Mouse (Mus musculus) ES-E14 (cell line): ENCODE results near the gene Znfx1. TPM values are rescaled to one million over a fixed set of nuclear protein-coding genes. Genes with fewer than 3 reads are reported as not detected.

Source experiments
- DNase-seq: peaks from one replicate; pipeline ENCODE4 v3.0.0-alpha.2; 2013; ENCODE audit warnings: low read depth, low spot score
- H3K27ac ChIP-seq: 2 replicates; pipeline ENCODE4 v1.5.1; 2012; ENCODE audit warnings: low read depth, mild to moderate bottlenecking, low read length, moderate library complexity, mixed read lengths; ENCODE audit not compliant: poor library complexity, insufficient read depth, severe bottlenecking
- H3K36me3 ChIP-seq: 2 replicates; pipeline ENCODE4 v1.6.1; 2012; ENCODE audit warnings: mild to moderate bottlenecking, low read length, moderate library complexity, mixed read lengths; ENCODE audit not compliant: control insufficient read depth, poor library complexity, insufficient read depth, severe bottlenecking
- H3K4me1 ChIP-seq, 2 experiments: fragments of 150-350 bp in 1 of 2; sonication (generic) in 1 of 2; 2 replicates each; pipeline ENCODE4 v1.6.1; 2012; ENCODE audit warnings: low read length in 2 of 2, mild to moderate bottlenecking in 1 of 2, mixed read lengths in 1 of 2; ENCODE audit not compliant: control insufficient read depth in 2 of 2, insufficient read depth in 2 of 2, poor library complexity in 1 of 2
- H3K4me3 ChIP-seq, 2 experiments: fragments of 150-350 bp in 1 of 2; sonication (generic) in 1 of 2; 2 replicates each; pipeline ENCODE4 v1.5.1; 2012; ENCODE audit warnings: low read length in 2 of 2, low read depth in 1 of 2, mild to moderate bottlenecking in 1 of 2, mixed read lengths in 1 of 2; ENCODE audit not compliant: insufficient read depth in 1 of 2, poor library complexity in 1 of 2, severe bottlenecking in 1 of 2
- H3K9ac ChIP-seq: 2 replicates; pipeline ENCODE4 v1.6.1; 2012; ENCODE audit warnings: low read depth, mild to moderate bottlenecking, low read length, mixed read lengths; ENCODE audit not compliant: poor library complexity, insufficient read depth, severe bottlenecking
- H3K9me3 ChIP-seq: fragments of 150-350 bp; sonication (generic); 2 replicates; pipeline ENCODE4 v1.6.1; 2012; ENCODE audit warnings: low read depth, mild to moderate bottlenecking, low read length; ENCODE audit not compliant: control insufficient read depth, insufficient read depth
- CHD2 ChIP-seq: IDR thresholded peaks from 2 replicates; pipeline ENCODE4 v1.6.1; 2014; ENCODE audit warnings: mild to moderate bottlenecking, low read depth, low read length, inconsistent platforms
- HCFC1 ChIP-seq: IDR thresholded peaks from 2 replicates; pipeline ENCODE4 v1.6.1; 2012; ENCODE audit warnings: low read length, inconsistent platforms, borderline replicate concordance; ENCODE audit not compliant: insufficient read depth
- MAFK ChIP-seq: IDR thresholded peaks from 2 replicates; pipeline ENCODE4 v1.6.1; 2014; ENCODE audit warnings: mild to moderate bottlenecking, low read depth, low read length, inconsistent platforms; ENCODE audit not compliant: insufficient read depth
- ZC3H11A ChIP-seq: IDR thresholded peaks from 2 replicates; pipeline ENCODE4 v1.6.1; 2012; ENCODE audit warnings: low read depth, mild to moderate bottlenecking, inconsistent platforms, low read length, borderline replicate concordance
- ZNF384 ChIP-seq: IDR thresholded peaks from 2 replicates; pipeline ENCODE4 v1.6.1; 2012; ENCODE audit warnings: low read depth, low read length, inconsistent platforms
- in situ Hi-C, 2 experiments: fragments of 600-800 bp; cut with MboI; formaldehyde crosslinking; loops; one replicate each; pipeline ENCODE4 v1.15.1; 2025; ENCODE audit warnings: low sequenced_read_pairs in 2 of 2, inconsistent platforms in 1 of 2; ENCODE audit not compliant: unreplicated experiment in 2 of 2
- total RNA-seq: library from RNA; depleted of rRNA; stranded (reverse); fragments of 300-350 nt; gene quantifications from 2 replicates; pipeline ENCODE4 v1.2.3, GENCODE M21; 2012; rRNA removed

The Znfx1 gene
- total RNA-seq, 1 experiment: 15.3 TPM

- Histone ChIP-seq H3K9ac (peak within 1 kb of the TSS; percentile 98), H3K4me1 (no peaks in the 10 kb centered on the region), H3K9me3 (no peaks in the 10 kb centered on the region), H3K36me3 (no peaks in the 10 kb centered on the region), H3K4me3 (peak within 1 kb of the TSS; percentile 97 to 100), H3K27ac (peak within 1 kb of the TSS; percentile 73)
- in situ Hi-C loops: no loop called here
- TF ChIP-seq CHD2 (no peak), MAFK (no peak), ZC3H11A (no peak), HCFC1 (peak; percentile 98), ZNF384 (no peak)
- peak; percentile 95 for DNase-seq
Observed at GRCm38 (mm10) chr2:166995796-166996532, 66.9 kb downstream of the Znfx1 start, which contains the start of gene Stau1. TSS of gene Stau1 (minus strand) at chr2:166996299.

DNA sequence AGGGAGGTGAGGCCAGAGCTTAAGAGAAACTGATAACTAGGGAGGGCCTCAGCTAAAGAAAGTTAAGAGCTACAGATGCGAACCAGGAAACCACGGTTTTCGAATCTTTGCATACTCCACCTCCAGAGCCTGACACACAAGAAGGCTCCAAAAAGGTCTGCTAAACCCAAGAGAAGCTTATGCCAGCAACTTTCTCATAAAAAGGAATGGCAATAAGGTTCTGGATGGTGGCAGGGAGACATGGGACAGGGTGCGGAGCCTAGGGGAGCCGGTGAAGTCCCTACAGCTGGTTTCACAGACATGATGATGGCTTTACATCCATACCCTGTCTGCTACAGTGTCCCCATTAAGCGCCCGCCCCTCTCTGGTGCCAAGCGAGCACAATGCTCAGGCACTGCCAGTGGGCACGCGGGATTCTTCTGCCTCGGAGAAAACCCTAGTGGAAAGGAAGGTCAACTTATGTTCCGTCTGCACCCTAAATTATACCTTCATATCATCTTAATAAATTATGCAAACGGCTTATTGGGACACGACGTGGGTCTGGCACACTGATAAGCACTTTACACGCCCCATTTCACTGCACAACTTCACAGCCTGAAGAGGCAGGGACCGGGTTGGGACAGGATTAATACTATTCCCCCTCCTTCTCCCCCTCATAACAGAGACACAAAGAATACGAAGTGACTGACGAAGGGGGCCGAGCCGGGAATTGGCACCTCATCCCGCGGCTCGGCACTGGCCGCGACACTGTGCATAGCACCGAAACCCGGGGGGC, 67.6 kb downstream of the Znfx1 start:
- TF ChIP-seq ZC3H11A (no peak), ZNF384 (no peak), CHD2 (no peak), MAFK (no peak), HCFC1 (no peak)
- in situ Hi-C loops: no loop called here
- no peaks in the 10 kb centered on the region for H3K4me1 ChIP-seq
- DNase-seq: no peak
- H3K9me3 ChIP-seq: no peaks in the 10 kb centered on the region
- peak overlapping the region; percentile 98 for H3K9ac ChIP-seq
- H3K27ac ChIP-seq: no peak overlapping the region
- no peaks in the 10 kb centered on the region for H3K36me3 ChIP-seq
- peak overlapping the region; percentile 97 to 100 for H3K4me3 ChIP-seq

- in situ Hi-C loops: no loop called here
Observed at GRCm38 (mm10) chr2:166991945-166992344, 70.9 kb downstream of the Znfx1 start.

GRCm38 (mm10) chr2:166990861-166991260, 72.0 kb downstream of the Znfx1 start:
- in situ Hi-C loops: no loop called here
- Histone ChIP-seq H3K9ac (no peak overlapping the region), H3K36me3 (no peaks in the 10 kb centered on the region), H3K9me3 (no peaks in the 10 kb centered on the region), H3K4me3 (no peak overlapping the region), H3K27ac (no peak overlapping the region), H3K4me1 (no peaks in the 10 kb centered on the region)
- no peak for TF ChIP-seq MAFK
- TF ChIP-seq HCFC1: no peak
- no peak for TF ChIP-seq ZNF384
- no peak for TF ChIP-seq ZC3H11A
- TF ChIP-seq CHD2: no peak
- DNase-seq: no peak

More at GRCm38 (mm10) chr2:166991945-166992344, 70.9 kb downstream of the Znfx1 start:
- DNase-seq: no peak
- no peak overlapping the region for H3K27ac ChIP-seq
- no peaks in the 10 kb centered on the region for H3K4me1 ChIP-seq
- no peaks in the 10 kb centered on the region for H3K36me3 ChIP-seq
- no peak for TF ChIP-seq HCFC1
- TF ChIP-seq CHD2: no peak
- TF ChIP-seq MAFK: no peak
- TF ChIP-seq ZC3H11A: no peak
- no peak for TF ChIP-seq ZNF384
- H3K9me3 ChIP-seq: no peaks in the 10 kb centered on the region
- H3K9ac ChIP-seq: no peak overlapping the region
- H3K4me3 ChIP-seq: no peak overlapping the region

Other genes starting within 250 kb of the Znfx1 start
- gene Cse1l, start 157.0 kb downstream of the Znfx1 start, total RNA-seq: 90.8 and 140 TPM in 2 replicates
- 17.1 and 24.1 TPM in 2 replicates for gene Stau1, start 66.7 kb downstream of the Znfx1 start, total RNA-seq
- 128 and 132 TPM in 2 replicates for gene Ddx27, start 47.8 kb downstream of the Znfx1 start, total RNA-seq
- 1.3 and 4.0 TPM in 2 replicates for gene Kcnb1, start 127.1 kb upstream of the Znfx1 start, total RNA-seq
- 16.1 and 23.8 TPM in 2 replicates for gene Ptgis, start 177.6 kb upstream of the Znfx1 start, total RNA-seq